Mouse (Mus musculus): ENCODE data around the gene Lrrc1. TPM values are rescaled to one million over a fixed set of nuclear protein-coding genes. Genes with fewer than 3 reads are reported as not detected.

Lrrc1 gene
- total RNA-seq, 2 experiments from 2014 or later = 42.3 to 45.2 TPM

- no peak for DNase-seq
These were observed 81.5 kb downstream of the Lrrc1 start for GRCm38 (mm10) chr9:77463195-77463594.

- no peak for DNase-seq
These were observed 83.2 kb downstream of the Lrrc1 start for GRCm38 (mm10) chr9:77461371-77461915.

GRCm38 (mm10) chr9:77460408-77460807 lies 84.3 kb downstream of the Lrrc1 start:
- no peak for DNase-seq

GRCm38 (mm10) chr9:77459365-77459764 lies 85.3 kb downstream of the Lrrc1 start:
- DNase-seq = no peak

GRCm38 (mm10) chr9:77456169-77456826 lies 88.4 kb downstream of the Lrrc1 start:
- DNase-seq = no peak

DNA sequence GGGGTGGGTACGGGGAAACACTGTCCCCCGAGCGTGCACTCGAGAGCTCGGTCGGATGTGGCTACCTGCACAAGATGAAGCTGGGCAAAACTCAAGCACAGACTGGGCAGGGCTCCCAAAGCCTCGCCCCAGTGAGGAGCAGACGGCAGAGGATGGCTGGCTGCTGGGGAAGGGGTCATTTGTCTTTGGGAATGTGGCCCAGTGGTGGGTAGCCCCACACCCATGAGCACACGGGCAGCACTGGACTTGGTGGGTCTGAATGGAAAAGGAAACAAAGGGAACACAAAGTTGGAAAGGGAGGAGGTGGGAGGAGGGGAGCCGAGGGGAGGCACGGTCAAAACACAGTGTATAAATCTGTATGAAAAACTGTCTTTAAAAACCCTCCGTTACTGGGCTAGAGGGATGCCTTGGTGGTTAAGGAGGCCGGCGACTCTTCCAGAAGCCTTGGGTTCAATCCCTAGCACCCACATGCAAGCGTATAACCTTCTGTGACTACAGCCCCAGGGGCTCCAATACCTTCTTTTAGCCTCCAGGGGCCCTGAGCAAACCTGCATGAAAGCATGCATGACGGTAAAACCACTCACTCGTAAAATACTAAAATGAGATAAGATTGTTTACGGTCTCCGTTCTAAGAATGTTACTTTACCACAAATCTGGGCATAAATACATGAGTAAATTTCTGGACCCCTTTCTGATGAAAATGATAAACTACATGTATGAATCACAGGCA lies 89.1 kb downstream of the Lrrc1 start:
- DNase-seq = no peak

- no peak for DNase-seq
These were observed 92.4 kb downstream of the Lrrc1 start for GRCm38 (mm10) chr9:77452046-77452807.

DNA sequence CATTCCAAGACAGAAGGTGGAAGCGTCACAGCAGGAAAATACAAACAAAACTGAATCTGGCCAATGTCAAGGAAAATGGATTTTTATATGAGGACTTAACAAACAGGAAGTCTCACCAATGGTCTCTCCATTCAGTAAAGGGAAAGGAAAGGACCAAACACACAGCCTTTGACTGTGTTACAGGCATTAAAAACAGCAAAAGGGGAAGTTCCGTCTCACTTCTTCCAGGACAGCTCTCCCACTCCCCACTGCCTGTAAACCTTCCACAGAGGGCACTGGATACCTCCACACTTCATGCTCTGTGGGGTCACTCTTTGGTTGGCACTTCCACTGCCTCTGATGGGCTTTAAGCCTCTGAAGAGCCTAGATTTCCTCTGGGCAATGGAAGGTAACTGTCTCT lies 94.2 kb downstream of the Lrrc1 start:
- DNase-seq = no peak

DNA sequence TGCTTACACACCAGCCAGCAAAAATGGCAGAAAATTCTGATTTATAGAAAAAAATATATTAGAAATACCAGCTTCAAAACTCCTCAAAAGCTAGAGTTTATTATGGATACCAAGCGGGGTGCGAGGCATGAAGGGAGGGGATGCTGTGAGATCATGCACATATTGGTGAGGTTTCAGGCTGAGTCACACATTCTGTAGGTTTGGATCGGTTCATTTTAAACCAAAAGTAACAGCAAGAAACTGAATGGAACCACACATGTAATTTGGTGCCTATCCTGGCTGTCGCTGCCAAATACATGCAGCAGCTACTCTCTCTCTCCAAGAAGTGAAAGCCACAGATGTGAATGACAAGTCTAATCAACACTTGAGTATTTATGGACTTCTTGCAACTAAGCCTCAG lies 99.8 kb downstream of the Lrrc1 start:
- DNase-seq = no peak

- DNase-seq = no peak
These were observed 105.3 kb downstream of the Lrrc1 start for GRCm38 (mm10) chr9:77439371-77439770.

DNA sequence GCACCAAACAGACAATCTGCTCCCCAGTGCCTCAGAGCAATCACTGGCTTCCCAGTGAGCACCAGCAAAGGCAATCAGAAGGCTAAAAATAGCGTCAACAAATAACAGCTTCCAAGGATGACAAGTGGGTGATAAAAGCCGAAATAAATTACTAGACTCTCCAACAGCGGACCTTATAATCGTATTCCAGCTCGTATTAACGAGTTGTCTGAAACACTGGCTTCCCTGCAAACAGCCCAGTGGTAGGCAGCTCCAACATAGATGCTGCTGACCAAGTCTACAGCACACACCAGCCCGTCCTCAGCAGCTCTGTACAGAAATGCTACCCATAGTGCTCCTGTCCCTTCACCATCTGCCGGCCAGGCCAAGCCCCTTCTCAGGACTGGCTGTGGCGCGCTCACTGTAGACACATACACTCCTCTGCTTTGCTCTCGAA lies 105.8 kb downstream of the Lrrc1 start:
- DNase-seq = peak; percentile 31

- DNase-seq = no peak
These were observed 107.5 kb downstream of the Lrrc1 start for GRCm38 (mm10) chr9:77437131-77437530.

DNA sequence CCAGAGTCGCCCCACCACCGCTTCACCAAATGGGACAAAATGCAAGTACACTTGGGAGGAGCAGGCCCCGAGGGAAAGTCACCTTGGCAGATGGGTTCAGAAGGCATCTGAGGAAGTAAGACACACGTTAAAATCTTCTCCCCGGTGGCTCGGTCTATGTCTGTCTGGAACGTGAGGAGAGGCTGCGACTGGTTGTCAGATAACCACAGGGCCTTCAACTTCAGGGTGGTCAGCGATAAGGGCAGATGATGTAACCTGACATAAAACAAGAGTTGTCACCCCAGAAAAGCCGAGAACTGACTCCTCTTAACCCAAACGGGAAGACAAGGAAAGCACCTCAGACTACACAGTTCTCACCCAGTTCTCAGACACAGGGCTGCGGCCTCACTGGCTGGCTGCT lies 109.7 kb downstream of the Lrrc1 start:
- DNase-seq = no peak

DNA sequence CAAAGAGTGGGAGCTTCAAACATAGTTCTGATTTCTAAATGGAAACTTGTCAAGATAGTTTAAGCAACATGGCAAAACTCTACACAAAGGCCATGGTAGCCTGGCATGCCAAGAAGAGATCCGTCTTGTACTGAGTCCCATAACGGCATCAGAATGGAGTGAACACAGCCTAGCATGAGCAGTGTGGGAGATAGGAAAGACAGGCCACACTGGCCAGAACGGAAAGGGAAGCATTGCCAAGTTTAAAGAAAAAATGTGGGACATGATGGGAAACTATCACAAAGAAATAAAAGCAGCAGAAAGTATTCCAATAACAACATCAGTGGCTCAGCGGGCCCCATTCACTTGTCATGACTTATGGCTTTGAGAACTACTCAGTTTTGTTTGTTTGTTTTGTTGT lies 111.2 kb downstream of the Lrrc1 start:
- no peak for DNase-seq

DNA sequence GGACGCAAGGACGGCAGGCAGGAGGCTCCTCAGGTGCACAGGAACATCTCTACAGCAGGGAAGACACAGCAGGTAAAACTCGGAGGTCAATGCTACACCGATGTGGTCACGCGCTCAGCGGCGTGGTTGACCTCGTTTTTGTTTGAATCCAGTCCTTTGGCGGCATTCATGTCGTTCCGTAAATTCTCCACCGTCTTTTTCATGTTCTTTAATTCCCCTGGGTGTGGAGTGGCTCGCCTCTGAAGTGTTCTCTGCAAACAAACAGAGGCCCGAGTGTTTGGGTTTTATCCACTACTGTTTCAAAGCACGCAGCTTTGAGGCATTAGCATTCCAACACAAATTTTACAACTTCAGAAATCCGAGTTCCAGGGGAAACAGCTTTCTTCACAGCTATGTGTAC lies 112.6 kb downstream of the Lrrc1 start:
- DNase-seq = no peak

DNA sequence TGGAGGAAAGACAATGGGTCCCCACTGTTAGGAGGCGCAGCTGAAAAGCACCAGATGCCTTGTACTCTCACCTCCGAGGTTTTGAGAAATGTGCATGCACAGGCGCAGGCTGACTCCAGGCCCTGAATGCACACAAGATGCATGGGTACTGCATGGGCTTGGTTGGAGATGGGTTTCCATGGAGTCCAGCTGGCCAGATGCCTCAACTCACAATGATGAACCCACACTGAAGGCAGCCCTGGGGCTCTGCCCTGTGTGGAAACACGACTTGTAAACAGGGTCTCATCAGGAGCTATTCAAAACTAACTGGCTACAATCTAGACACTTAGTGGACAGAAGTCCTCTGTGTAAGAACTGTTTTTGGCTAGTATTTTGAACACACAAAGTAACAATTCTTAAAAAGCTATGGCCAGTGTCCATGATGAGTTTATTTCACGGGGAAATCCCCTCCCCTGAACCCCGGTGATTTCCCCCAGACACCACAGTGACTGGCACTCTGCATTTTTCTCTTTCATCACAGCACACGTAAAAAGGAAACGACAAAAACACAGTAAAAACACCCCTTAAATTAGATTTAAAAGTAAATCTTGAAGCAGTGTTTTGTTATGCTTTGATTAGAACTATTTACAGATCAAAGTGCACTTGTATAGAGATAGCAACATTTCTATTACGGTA lies 114.1 kb downstream of the Lrrc1 start:
- no peak for DNase-seq

DNA sequence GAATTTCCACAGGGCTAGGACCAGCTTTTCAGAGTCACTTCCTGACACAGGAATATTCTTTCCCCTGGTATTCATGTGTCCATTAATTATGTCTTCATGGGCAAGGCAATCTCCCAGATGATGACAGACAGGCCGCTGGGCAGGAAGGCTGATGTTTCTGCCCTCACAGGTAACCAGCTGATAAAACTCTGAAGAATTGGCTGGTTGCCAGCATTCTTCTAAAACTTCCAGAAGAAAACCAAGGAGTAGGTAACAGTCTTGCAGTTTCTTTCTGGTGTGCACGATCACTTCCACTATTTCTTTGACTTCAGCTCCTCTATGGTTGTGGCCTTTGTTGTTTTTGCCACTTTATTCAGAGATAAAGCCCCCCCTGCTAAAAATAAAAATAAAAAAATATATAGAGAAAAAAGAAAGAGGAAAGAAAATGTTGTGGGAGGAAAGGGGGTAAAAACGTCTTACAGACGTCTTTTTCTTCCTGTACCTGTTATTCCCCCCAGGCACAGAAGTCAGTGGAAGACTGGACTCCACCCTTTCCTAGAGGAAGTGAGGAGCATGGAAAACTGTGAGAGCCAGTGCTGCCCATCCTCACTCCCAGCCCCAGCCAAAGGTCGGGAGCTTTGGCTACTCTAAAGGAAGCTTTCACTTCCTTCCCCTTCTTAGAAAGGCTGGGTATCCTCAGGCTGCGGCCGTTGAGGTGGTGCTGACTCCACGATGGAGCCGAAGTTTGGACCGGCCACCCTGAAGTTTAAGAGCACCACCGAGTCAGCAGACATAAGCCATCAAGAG lies 115.2 kb downstream of the Lrrc1 start:
- peak; percentile 30 for DNase-seq

GRCm38 (mm10) chr9:77428748-77429140 lies 115.9 kb downstream of the Lrrc1 start:
- no peak for DNase-seq

- DNase-seq = no peak
These were observed 116.4 kb downstream of the Lrrc1 start for GRCm38 (mm10) chr9:77428115-77428747.

GRCm38 (mm10) chr9:77427292-77428114 lies 117.2 kb downstream of the Lrrc1 start:
- peak; percentile 37 for DNase-seq

All from heart, postnatal 4 days (tissue).